Mouse (Mus musculus): Measurements from ENCODE around the gene Olfr675.
"Not testable (repeated sequence)": the region's sequence is repeated elsewhere in the genome, so short reads cannot be mapped to it uniquely, and the experiment has no call there.

Gene Olfr675

GRCm38 (mm10) chr7:105028360-105028759, at the start of gene Olfr675:
Gene Olfr675, minus strand, starts transcription at chr7:105028460.
- no peak for DNase-seq (ENCODE audit: low read depth, low spot score)

- no peak for DNase-seq (ENCODE audit: low read depth, low spot score)
Measured at GRCm38 (mm10) chr7:105064175-105064574, 35.9 kb upstream of the Olfr675 start, which contains the start of gene Olfr678. Gene Olfr678, plus strand, starts transcription at chr7:105064475.

- no peak for DNase-seq (ENCODE audit: low read depth, low spot score)
Measured at GRCm38 (mm10) chr7:105058951-105059350, 30.7 kb upstream of the Olfr675 start.

- DNase-seq (ENCODE audit: low read depth, low spot score), result not testable (repeated sequence)
Measured at GRCm38 (mm10) chr7:105033836-105034235, 5.6 kb upstream of the Olfr675 start.

GRCm38 (mm10) chr7:105032398-105032797, 4.1 kb upstream of the Olfr675 start, which contains the start of gene Olfr676:
Gene Olfr676, plus strand, starts transcription at chr7:105032698.
- DNase-seq (ENCODE audit: low read depth, low spot score), result no peak

- no peak for DNase-seq (ENCODE audit: low read depth, low spot score)
Measured at GRCm38 (mm10) chr7:105022530-105022929, 5.7 kb downstream of the Olfr675 start.

GRCm38 (mm10) chr7:105001929-105002328, 26.3 kb downstream of the Olfr675 start, which contains the start of gene Olfr672:
Gene Olfr672, minus strand, starts transcription at chr7:105002029.
- no peak for DNase-seq (ENCODE audit: low read depth, low spot score)

GRCm38 (mm10) chr7:104979026-104979425, 49.2 kb downstream of the Olfr675 start, which contains the start of gene Olfr671:
Gene Olfr671, minus strand, starts transcription at chr7:104979126.
- DNase-seq (ENCODE audit: low read depth, low spot score), result no peak

GRCm38 (mm10) chr7:104972507-104972906, 55.8 kb downstream of the Olfr675 start:
- DNase-seq (ENCODE audit: low read depth, low spot score), result not testable (repeated sequence)
